Mouse (Mus musculus) lung, adult 2 months (tissue): ENCODE data around the gene Zcchc4.

ENCODE experiments used
- CTCF ChIP-seq: fragments of 200-500 bp; IDR thresholded peaks from 2 replicates; pipeline ENCODE4 v1.5.1; 2011; ENCODE audit warnings: mild to moderate bottlenecking, low read length, control low read depth; ENCODE audit not compliant: insufficient read depth
- POLR2A ChIP-seq: fragments of 200-500 bp; IDR thresholded peaks from 2 replicates; pipeline ENCODE4 v1.6.1; 2011; ENCODE audit warnings: low read depth, mild to moderate bottlenecking, control low read depth, low read length, borderline replicate concordance; ENCODE audit errors: extremely low read depth

DNA sequence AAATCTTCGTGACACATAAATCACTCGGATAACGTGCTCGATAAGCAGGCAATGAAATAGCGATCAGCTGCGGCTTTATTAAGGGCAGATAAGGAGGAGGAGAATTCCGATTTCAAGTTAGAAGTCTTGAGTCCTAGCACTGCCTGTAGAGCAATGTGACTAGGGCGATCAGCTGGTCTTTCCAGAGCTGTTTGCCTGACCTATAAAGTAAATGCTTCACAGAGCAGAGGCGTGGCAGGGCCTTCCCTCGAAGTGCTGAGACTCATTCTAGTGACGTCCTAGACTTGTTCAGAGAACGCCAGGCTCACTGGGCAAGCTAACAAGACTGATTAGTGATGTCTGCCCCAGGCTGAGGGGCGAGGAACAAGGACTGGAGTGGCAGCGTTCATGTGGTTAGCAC, 35.8 kb downstream of the Zcchc4 start:
- TF ChIP-seq POLR2A = no peak
- TF ChIP-seq CTCF = no peak
